ENCODE assay signal across 20 mouse cellular contexts in genomic region chr5:65854786-65855191, GRCm38 (mm10). TPM values are rescaled to one million over a fixed set of nuclear protein-coding genes. Genes with fewer than 3 reads are reported as not detected.
A peak's percentile ranks its signal among the peaks of the same experiment; 100 is the strongest.
DNase-seq lines count a peak whose midpoint lies in the region; ATAC-seq and TF ChIP-seq lines count a peak whose summit lies in the region.
"Had no signal": no experiment of that assay in that cellular context is flagged by ENCODE, and none has a peak within 500 bp of the region (broad histone marks: within the 10 kb centered on the region; RNA-seq: fewer than 3 reads in every experiment).

No protein-coding gene starts in this region.

- H3K4me3 ChIP-seq in kidney, embryonic 15.5 days (replicated peaks), result no peak overlapping the region
- no peak overlapping the region for H3K4me3 ChIP-seq in thymus, adult 2 months (ENCODE audit: control insufficient read depth, insufficient read depth, low read length)
- no peak overlapping the region for H3K4me3 ChIP-seq in embryonic facial prominence, embryonic 14.5 days (ENCODE audit: low read depth, low read length)
- H3K4me3 ChIP-seq: heart, embryonic 13.5 days; intestine, embryonic 15.5 days; liver, embryonic 13.5 days; lung, embryonic 15.5 days; midbrain, embryonic 10.5 days had no signal

- no peaks in the 10 kb centered on the region for H3K27me3 ChIP-seq in kidney, embryonic 15.5 days
- H3K27me3 ChIP-seq in thymus, adult 2 months (ENCODE audit: control insufficient read depth, insufficient read depth, low read length), result no peaks in the 10 kb centered on the region
- H3K27me3 ChIP-seq in embryonic facial prominence, embryonic 14.5 days (replicated peaks; ENCODE audit: control insufficient read depth, insufficient read depth, low read length), result no peaks in the 10 kb centered on the region
- H3K27me3 ChIP-seq: heart, embryonic 13.5 days; intestine, embryonic 15.5 days; liver, embryonic 13.5 days; lung, embryonic 15.5 days had no signal

- TF ChIP-seq CTCF in thymus, adult 2 months (IDR thresholded peaks at IDR 0.05; ENCODE audit: borderline replicate concordance, control insufficient read depth, extremely low read depth, insufficient read depth, low read length, poor library complexity), result no peak

- no peak for TF ChIP-seq POLR2A in thymus, adult 2 months (IDR thresholded peaks at IDR 0.05; ENCODE audit: control insufficient read depth, extremely low read depth, insufficient read depth, low read length, poor library complexity)

- ATAC-seq in kidney, embryonic 15.5 days (replicated peaks; ENCODE audit: low FRiP score), result peak; percentile 81
- peak; percentile 66; the same call in 1 of the 2 replicates for ATAC-seq in embryonic facial prominence, embryonic 14.5 days (ENCODE audit: low read depth)
- ATAC-seq: intestine, embryonic 15.5 days had no signal

- no peak overlapping the region for H3K9ac ChIP-seq in kidney, embryonic 15.5 days
- H3K9ac ChIP-seq in embryonic facial prominence, embryonic 14.5 days (ENCODE audit: low read depth, low read length), result no peak overlapping the region
- H3K9ac ChIP-seq: heart, embryonic 13.5 days; hindbrain, embryonic 14.5 days; intestine, embryonic 15.5 days; liver, embryonic 13.5 days; lung, embryonic 15.5 days had no signal

- no peaks in the 10 kb centered on the region for H3K36me3 ChIP-seq in kidney, embryonic 15.5 days
- no peaks in the 10 kb centered on the region for H3K36me3 ChIP-seq in thymus, adult 2 months (ENCODE audit: control insufficient read depth, insufficient read depth, low read length)
- no peaks in the 10 kb centered on the region for H3K36me3 ChIP-seq in embryonic facial prominence, embryonic 14.5 days (ENCODE audit: control insufficient read depth, insufficient read depth, low read length)
- H3K36me3 ChIP-seq: heart, embryonic 13.5 days; intestine, embryonic 15.5 days; liver, embryonic 13.5 days; lung, embryonic 15.5 days; midbrain, embryonic 10.5 days had no signal

- H3K4me1 ChIP-seq in kidney, embryonic 15.5 days, result peaks cover 22% of the 10 kb centered on the region
- H3K4me1 ChIP-seq in thymus, adult 2 months (replicated peaks; ENCODE audit: control insufficient read depth, insufficient read depth, low read length), result peaks cover 26% of the 10 kb centered on the region
- H3K4me1 ChIP-seq in embryonic facial prominence, embryonic 14.5 days (ENCODE audit: control insufficient read depth, insufficient read depth, low read length), result 0 out of 2 replicates have a peak, but pooled peaks cover 3% of the 10 kb centered on the region
- H3K4me1 ChIP-seq: intestine, embryonic 15.5 days had no signal

- H3K9me3 ChIP-seq in kidney, embryonic 15.5 days (replicated peaks), result no peaks in the 10 kb centered on the region
- no peaks in the 10 kb centered on the region for H3K9me3 ChIP-seq in embryonic facial prominence, embryonic 14.5 days (ENCODE audit: control insufficient read depth, low read length)
- H3K9me3 ChIP-seq: heart, embryonic 13.5 days; intestine, embryonic 15.5 days; liver, embryonic 13.5 days; lung, embryonic 15.5 days; midbrain, embryonic 10.5 days had no signal

- H3K27ac ChIP-seq in kidney, embryonic 15.5 days, result peak overlapping the region; percentile 45; the same call in 1 of the 2 replicates
- peak overlapping the region; percentile 60 for H3K27ac ChIP-seq in thymus, adult 2 months (ENCODE audit: control insufficient read depth, insufficient read depth, low read length)
- H3K27ac ChIP-seq in embryonic facial prominence, embryonic 14.5 days (replicated peaks; ENCODE audit: low read depth, low read length), result no peak overlapping the region
- H3K27ac ChIP-seq: heart, embryonic 13.5 days; hindbrain, embryonic 14.5 days; intestine, embryonic 15.5 days; liver, embryonic 13.5 days; lung, embryonic 15.5 days; midbrain, embryonic 10.5 days had no signal

- WGBS in kidney, embryonic 15.5 days, result 32% methylated on average over 8 of the region's 8 CpGs
- 86% methylated on average over 8 of the region's 8 CpGs for whole genome bisulfite sequencing in thymus, adult 2 months
- WGBS in embryonic facial prominence, embryonic 14.5 days, result 23% methylated on average over 8 of the region's 8 CpGs

- DNase-seq in kidney, adult 18-20 months, result no peak
- DNase-seq in thymus, adult 2 months, result no peak
- no peak for DNase-seq in thymus, postnatal 4 days
- peak; percentile 75 for DNase-seq in embryonic facial prominence, embryonic 14.5 days (ENCODE audit: low spot score)
- no peak for DNase-seq in cerebellum, adult 9-11 months
- no peak for DNase-seq in urinary bladder, postnatal 36 days (ENCODE audit: low spot score in 2 of 2)
- DNase-seq: adrenal gland, postnatal 36 days; cerebellum, adult 18-20 months; cerebellum, postnatal 36 days; kidney, postnatal 36 days; layer of hippocampus, adult 9-11 months; liver, embryonic 13.5 days; lung, postnatal 4 days; retina, postnatal 1 day had no signal

- 0 out of 2 replicates have a peak overlapping the region, but pooled peaks have one; percentile 5 for H3K4me2 ChIP-seq in kidney, embryonic 15.5 days
- H3K4me2 ChIP-seq in embryonic facial prominence, embryonic 14.5 days (ENCODE audit: low read depth, low read length), result no peak overlapping the region
- H3K4me2 ChIP-seq: heart, embryonic 13.5 days; hindbrain, embryonic 14.5 days; intestine, embryonic 15.5 days; liver, embryonic 13.5 days; lung, embryonic 15.5 days had no signal

RNA-seq across cellular contexts. Expression of gene Rhoh, which starts 6.2 kb away (rescaled TPM):
- polyA plus RNA-seq in kidney, embryonic 15.5 days (2015; fragmentation: Nextera tagmentation; extraction: Ambion mirVana), result 0.50 and 0.78 TPM in 2 replicates
- polyA plus RNA-seq in thymus, adult 2 months (2012; rRNA removed), result 132 and 135 TPM in 2 replicates
- 1.6 and 1.7 TPM in 2 replicates for polyA plus RNA-seq in embryonic facial prominence, embryonic 14.5 days (2014; fragmentation: Nextera tagmentation; extraction: Ambion mirVana)

Comparison
In these comparisons a context has a peak if more than half of its experiments do, and no peak if none do; other contexts are left out.
1. RNA of gene Rhoh, which starts 6.2 kb away (polyA plus RNA-seq): 132 to 135 TPM in thymus, adult 2 months; 1.6 to 1.7 TPM in embryonic facial prominence, embryonic 14.5 days and 0.50 to 0.78 TPM in kidney, embryonic 15.5 days; every median in the first group is over 10 times any median in the second.